Mouse (Mus musculus) spleen, adult 12 weeks (tissue): ENCODE results near the gene Naa60.

ENCODE experiments used
- DNase-seq: peaks from one replicate; pipeline ENCODE4 v3.0.0; 2022; ENCODE audit warnings: low spot score

Naa60 gene

GRCm38 (mm10) chr16:3891621-3892295 is 19.6 kb downstream of the Naa60 start:
- DNase-seq: no peak

- DNase-seq: no peak
These were observed 21.6 kb downstream of the Naa60 start for GRCm38 (mm10) chr16:3893739-3894138.

GRCm38 (mm10) chr16:3895173-3895792 is 23.1 kb downstream of the Naa60 start:
- peak; percentile 26 for DNase-seq

GRCm38 (mm10) chr16:3896046-3896445 is 23.9 kb downstream of the Naa60 start:
- DNase-seq: no peak

- no peak for DNase-seq
These were observed 24.4 kb downstream of the Naa60 start for GRCm38 (mm10) chr16:3896553-3896952.

- DNase-seq: no peak
These were observed 35.3 kb downstream of the Naa60 start for GRCm38 (mm10) chr16:3907471-3907870.

GRCm38 (mm10) chr16:3908537-3909111 is 36.4 kb downstream of the Naa60 start, which contains the start of the genes 1700037C18Rik and Cluap1:
1700037C18Rik (minus strand) TSS chr16:3908689.
Cluap1 (plus strand) TSS chr16:3908801.
- peak; percentile 82 for DNase-seq

GRCm38 (mm10) chr16:3909118-3909517 is 36.9 kb downstream of the Naa60 start:
- DNase-seq: no peak

GRCm38 (mm10) chr16:3920756-3921155 is 48.6 kb downstream of the Naa60 start:
- no peak for DNase-seq

- DNase-seq: no peak
These were observed 51.3 kb downstream of the Naa60 start for GRCm38 (mm10) chr16:3923515-3923914.

GRCm38 (mm10) chr16:3923966-3924365 is 51.8 kb downstream of the Naa60 start:
- DNase-seq: no peak

- no peak for DNase-seq
These were observed 56.4 kb downstream of the Naa60 start for GRCm38 (mm10) chr16:3928582-3928981.

GRCm38 (mm10) chr16:3929151-3929550 is 57.0 kb downstream of the Naa60 start:
- DNase-seq: no peak

GRCm38 (mm10) chr16:3933536-3933935 is 61.4 kb downstream of the Naa60 start:
- no peak for DNase-seq

GRCm38 (mm10) chr16:3934091-3934490 is 61.9 kb downstream of the Naa60 start:
- DNase-seq: no peak

GRCm38 (mm10) chr16:3934701-3935100 is 62.5 kb downstream of the Naa60 start:
- no peak for DNase-seq

- DNase-seq: no peak
These were observed 79.0 kb downstream of the Naa60 start for GRCm38 (mm10) chr16:3951141-3951540.
